Mouse (Mus musculus) megakaryocyte, embryonic 14.5 days (primary cell): Measurements from ENCODE around the gene Ccdc149.

Experiments used
- FLI1 ChIP-seq: IDR thresholded peaks from 2 replicates; pipeline ENCODE4 v1.6.1; 2012; ENCODE audit warnings: low read length, inconsistent platforms, mixed read lengths
- GATA1 ChIP-seq: IDR thresholded peaks from 3 replicates; pipeline ENCODE4 v1.6.1; 2012; ENCODE audit warnings: mixed read lengths, low read length, inconsistent platforms, borderline replicate concordance

DNA sequence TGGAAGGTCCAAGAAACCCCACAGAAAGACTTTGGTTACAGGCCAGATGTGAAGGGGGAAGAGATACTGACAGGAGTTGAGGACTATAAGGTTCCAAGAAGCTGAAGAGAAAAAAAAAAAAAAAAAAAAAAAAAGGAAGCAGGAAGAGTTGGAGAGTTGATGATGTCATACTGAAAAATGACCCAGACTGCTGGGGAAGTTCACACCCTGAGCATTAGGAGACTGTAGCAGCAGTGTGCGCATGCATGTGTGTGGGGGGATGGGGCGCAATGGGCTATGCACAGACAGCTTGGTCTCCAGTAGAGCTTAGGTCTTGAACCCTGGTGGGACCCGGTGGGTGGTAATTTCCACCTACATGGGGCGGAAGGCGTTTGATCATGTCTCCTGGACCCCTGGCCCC is 87.6 kb downstream of the Ccdc149 start:
- TF ChIP-seq GATA1 = no peak
- no peak for TF ChIP-seq FLI1
